Mouse (Mus musculus) liver, postnatal 0 days (tissue): ENCODE measurements around the gene Hbs1l.

Experiments
- CTCF ChIP-seq: sonication (generic); IDR thresholded peaks from 2 replicates; pipeline ENCODE4 v1.5.1; 2016; ENCODE audit warnings: antibody characterized with exemption, low read depth
- EP300 ChIP-seq: IDR thresholded peaks from 2 replicates; pipeline ENCODE4 v1.6.1; 2016; ENCODE audit warnings: antibody characterized with exemption, low read depth, mild to moderate bottlenecking

DNA sequence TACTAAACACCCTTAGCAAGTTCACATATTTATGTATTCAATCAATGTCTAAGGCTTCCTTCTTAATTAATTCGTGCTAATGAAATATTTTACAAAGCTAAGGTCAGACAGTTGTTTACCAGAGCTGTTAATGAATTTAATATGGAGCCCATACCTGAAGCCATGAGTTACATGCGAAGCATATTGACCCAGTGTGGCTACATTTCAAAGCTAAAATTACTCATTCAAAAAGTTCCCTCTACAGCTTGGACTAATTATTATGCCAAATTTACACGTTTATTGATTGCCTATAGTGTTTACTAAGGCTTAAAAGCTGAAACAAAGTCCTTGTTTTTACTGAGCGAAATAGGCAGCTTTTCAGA, 401 bp upstream of the Hbs1l start:
- TF ChIP-seq EP300 (no peak; the same call in 1 of the 2 replicates), CTCF (no peak)
